Mouse (Mus musculus) heart, postnatal 0 days (tissue): Measurements from ENCODE around the gene Bcas3. TPM values are rescaled to one million over a fixed set of nuclear protein-coding genes. Genes with fewer than 3 reads are reported as not detected.

Source experiments
- ATAC-seq: fragments of 200-750 bp; cut with Nextera tagmentation; 2 replicates; pipeline ENCODE4 v1.8.0; 2017; ENCODE audit warnings: low read depth, moderate number of reproducible peaks, moderate library complexity; ENCODE audit not compliant: insufficient read depth
- DNase-seq: peaks from one replicate; pipeline ENCODE4 v3.0.0-alpha.2; 2016; ENCODE audit warnings: low spot score
- H3K27ac ChIP-seq: fragments of 300-500 bp; sonication (generic); 2 replicates; pipeline ENCODE4 v1.5.1; 2014; ENCODE audit warnings: low read depth, mild to moderate bottlenecking
- H3K27me3 ChIP-seq: fragments of 300-500 bp; sonication (generic); 2 replicates; pipeline ENCODE4 v1.6.1; 2014; ENCODE audit warnings: low read length, mixed read lengths; ENCODE audit not compliant: control insufficient read depth, insufficient read depth
- H3K36me3 ChIP-seq: fragments of 300-500 bp; sonication (generic); replicated peaks from 2 replicates; pipeline ENCODE4 v1.6.1; 2014; ENCODE audit warnings: low read length, mixed read lengths; ENCODE audit not compliant: control insufficient read depth, insufficient read depth
- H3K4me1 ChIP-seq: fragments of 300-500 bp; sonication (generic); 2 replicates; pipeline ENCODE4 v1.6.1; 2014; ENCODE audit warnings: antibody characterized with exemption; ENCODE audit not compliant: control insufficient read depth, insufficient read depth
- H3K4me2 ChIP-seq: fragments of 300-500 bp; sonication (generic); 2 replicates; pipeline ENCODE4 v1.6.1; 2014; ENCODE audit warnings: low read depth, mild to moderate bottlenecking, low read length, moderate library complexity
- H3K4me3 ChIP-seq: fragments of 300-500 bp; sonication (generic); 2 replicates; pipeline ENCODE4 v1.5.1; 2014; ENCODE audit warnings: low read depth, low read length
- H3K9ac ChIP-seq: fragments of 300-500 bp; sonication (generic); replicated peaks from 2 replicates; pipeline ENCODE4 v1.6.1; 2014; ENCODE audit warnings: low read depth, low read length, mixed read lengths
- H3K9me3 ChIP-seq: fragments of 300-500 bp; sonication (generic); replicated peaks from 2 replicates; pipeline ENCODE4 v1.6.1; 2016; ENCODE audit warnings: low read length; ENCODE audit not compliant: control insufficient read depth
- CTCF ChIP-seq: IDR thresholded peaks from 2 replicates; pipeline ENCODE4 v1.5.1; 2016; ENCODE audit warnings: antibody characterized with exemption, control low read depth, low read depth
- EP300 ChIP-seq: IDR thresholded peaks from 2 replicates; pipeline ENCODE4 v1.6.1; 2016; ENCODE audit warnings: antibody characterized with exemption, low read depth
- WGBS: fragments of 180-500 bp; shearing (Covaris S2); extraction: QIAGEN DNeasy Blood & Tissue Kit; methylation state at CpG from one replicate; pipeline ENCODE4 v1.1.7; 2014; 5-methylcytosine and 5-hydroxymethylcytosine counted together
- polyA plus RNA-seq: library from polyadenylated mRNA; unstranded; fragments of >200 nt; fragmentation: Nextera tagmentation; extraction: Ambion mirVana; gene quantifications from 2 replicates; pipeline ENCODE4 v1.2.1, GENCODE M21; 2015
- total RNA-seq: library from RNA; depleted of rRNA; stranded (reverse); fragments of >200 nt; gene quantifications from 2 replicates; pipeline ENCODE4 v1.2.3, GENCODE M21; 2014; ENCODE audit warnings: low replicate concordance

Gene Bcas3
- total and polyA plus RNA-seq, 2 experiments from 2014 or later, result 18.5 to 37.4 TPM

DNA sequence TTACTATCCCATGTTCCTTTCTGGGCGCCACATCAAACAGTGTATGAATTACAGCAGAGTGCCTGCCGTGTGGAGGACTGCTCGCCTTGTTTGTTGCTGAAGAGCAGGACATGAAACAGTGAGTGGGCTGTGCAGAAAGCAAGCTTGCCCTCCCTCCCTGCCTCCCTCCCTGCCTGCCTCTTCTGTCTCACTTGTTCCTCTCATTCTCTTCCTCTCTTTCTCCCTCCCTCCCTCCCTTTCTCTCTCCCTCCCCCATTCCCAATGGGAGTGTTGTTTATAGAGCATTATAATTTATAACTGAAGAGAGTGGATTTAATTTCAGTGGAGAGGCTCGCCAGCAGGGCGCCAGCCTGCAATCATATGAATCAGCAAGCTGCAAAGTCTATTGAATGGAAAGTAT, 287.7 kb downstream of the Bcas3 start:
- Histone ChIP-seq H3K4me3 (no peak overlapping the region), H3K9me3 (no peaks in the 10 kb centered on the region), H3K4me2 (peak overlapping the region; percentile 7; the same call in 1 of the 2 replicates), H3K27ac (no peak overlapping the region), H3K4me1 (peaks cover 4% of the 10 kb centered on the region; the same call in 1 of the 2 replicates), H3K9ac (no peak overlapping the region), H3K27me3 (no peaks in the 10 kb centered on the region), H3K36me3 (no peaks in the 10 kb centered on the region)
- no peak for TF ChIP-seq CTCF
- no peak for TF ChIP-seq EP300
- WGBS, result 45% methylated on average over 5 of the region's 5 CpGs
- no peak for ATAC-seq
- DNase-seq, result no peak

- H3K4me2 ChIP-seq, result no peak overlapping the region
- WGBS, result 92% methylated on average over 4 of the region's 4 CpGs
- no peaks in the 10 kb centered on the region for H3K36me3 ChIP-seq
- ATAC-seq (no peak), DNase-seq (no peak)
- no peaks in the 10 kb centered on the region for H3K27me3 ChIP-seq
- H3K9ac ChIP-seq, result no peak overlapping the region
- no peak overlapping the region for H3K4me3 ChIP-seq
- H3K27ac ChIP-seq, result no peak overlapping the region
- no peaks in the 10 kb centered on the region for H3K9me3 ChIP-seq
- H3K4me1 ChIP-seq, result peaks cover 4% of the 10 kb centered on the region; the same call in 1 of the 2 replicates
- TF ChIP-seq EP300 (no peak), CTCF (no peak)
Observed at GRCm38 (mm10) chr11:85641486-85641885, 288.5 kb downstream of the Bcas3 start.

- H3K9ac ChIP-seq, result no peak overlapping the region
- H3K4me3 ChIP-seq, result no peak overlapping the region
- 70% methylated on average over 6 of the region's 6 CpGs for WGBS
- H3K27me3 ChIP-seq, result no peaks in the 10 kb centered on the region
- no peak overlapping the region for H3K4me2 ChIP-seq
- no peak for TF ChIP-seq CTCF
- no peak for TF ChIP-seq EP300
- H3K36me3 ChIP-seq, result no peaks in the 10 kb centered on the region
- ATAC-seq (no peak), DNase-seq (no peak)
- peaks cover 4% of the 10 kb centered on the region; the same call in 1 of the 2 replicates for H3K4me1 ChIP-seq
- no peaks in the 10 kb centered on the region for H3K9me3 ChIP-seq
- no peak overlapping the region for H3K27ac ChIP-seq
Observed at GRCm38 (mm10) chr11:85642591-85642990, 289.6 kb downstream of the Bcas3 start.

DNA sequence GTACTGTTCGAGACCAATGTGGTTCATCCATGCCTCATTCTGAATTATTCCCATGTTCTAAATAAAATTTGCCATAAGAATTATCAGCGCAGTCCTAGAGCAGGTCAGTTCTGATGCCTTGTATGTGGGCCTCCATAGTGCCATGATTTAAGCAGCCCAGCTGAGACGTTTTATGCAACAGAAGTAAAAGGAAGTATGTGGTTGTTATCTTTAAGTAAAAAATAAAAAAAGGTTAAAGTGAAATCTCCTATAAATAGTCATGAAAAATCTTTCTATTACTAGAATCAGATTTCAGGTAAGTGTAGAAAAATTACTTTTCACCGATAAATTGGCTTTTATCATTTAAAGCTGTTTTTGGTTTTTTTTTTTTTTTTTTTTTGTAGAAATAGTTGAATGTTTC, 290.1 kb downstream of the Bcas3 start:
- Histone ChIP-seq H3K9ac (no peak overlapping the region), H3K9me3 (no peaks in the 10 kb centered on the region), H3K36me3 (no peaks in the 10 kb centered on the region), H3K27ac (no peak overlapping the region), H3K4me3 (no peak overlapping the region), H3K4me2 (no peak overlapping the region), H3K4me1 (peaks cover 4% of the 10 kb centered on the region; the same call in 1 of the 2 replicates), H3K27me3 (no peaks in the 10 kb centered on the region)
- no peak for TF ChIP-seq CTCF
- no peak for TF ChIP-seq EP300
- WGBS, result 84% methylated on average over 4 of the region's 4 CpGs
- no peak for DNase-seq
- ATAC-seq, result no peak

DNA sequence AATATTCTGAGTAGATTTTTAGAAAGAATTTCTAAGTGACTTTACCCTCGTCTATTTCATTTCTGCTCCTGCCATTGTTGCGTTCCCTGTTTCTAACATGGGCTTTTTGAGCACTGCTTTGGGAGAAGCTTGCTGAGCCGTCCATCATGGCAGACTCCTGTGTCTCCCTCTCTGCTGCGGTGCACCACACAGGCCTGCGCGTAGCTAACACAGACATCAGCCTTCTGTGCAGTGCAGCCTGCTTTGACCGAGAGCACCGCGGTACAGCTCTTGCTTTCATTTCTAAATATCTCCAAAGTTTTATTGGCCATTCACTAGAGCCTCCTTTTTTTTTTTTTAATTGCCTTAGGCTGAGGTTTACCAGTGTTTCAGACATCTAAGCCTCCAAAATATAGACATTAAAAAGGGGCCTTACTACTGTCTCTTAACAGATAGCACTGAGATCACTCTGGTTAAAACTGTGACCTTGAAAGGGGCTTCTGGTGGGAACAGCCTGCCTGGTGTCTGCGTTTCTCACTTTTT, 290.6 kb downstream of the Bcas3 start:
- 63% methylated on average over 10 of the region's 10 CpGs for WGBS
- no peaks in the 10 kb centered on the region for H3K9me3 ChIP-seq
- H3K4me3 ChIP-seq, result no peak overlapping the region
- peak overlapping the region; percentile 30 for H3K4me2 ChIP-seq
- no peak overlapping the region for H3K9ac ChIP-seq
- peak overlapping the region; percentile 52 for H3K27ac ChIP-seq
- no peaks in the 10 kb centered on the region for H3K36me3 ChIP-seq
- no peaks in the 10 kb centered on the region for H3K27me3 ChIP-seq
- TF ChIP-seq EP300, result no peak
- TF ChIP-seq CTCF, result no peak
- DNase-seq, result no peak
- H3K4me1 ChIP-seq, result peaks cover 4% of the 10 kb centered on the region; the same call in 1 of the 2 replicates
- no peak for ATAC-seq
